Mouse (Mus musculus): Measurements from ENCODE around the gene Dmac2. TPM values are rescaled to one million over a fixed set of nuclear protein-coding genes. Genes with fewer than 3 reads are reported as not detected.
A peak's percentile ranks its signal among the peaks of the same experiment; 100 is the strongest.

Dmac2 gene
- total RNA-seq, 2 experiments from 2014 or later: 55.2 to 59.1 TPM

DNA sequence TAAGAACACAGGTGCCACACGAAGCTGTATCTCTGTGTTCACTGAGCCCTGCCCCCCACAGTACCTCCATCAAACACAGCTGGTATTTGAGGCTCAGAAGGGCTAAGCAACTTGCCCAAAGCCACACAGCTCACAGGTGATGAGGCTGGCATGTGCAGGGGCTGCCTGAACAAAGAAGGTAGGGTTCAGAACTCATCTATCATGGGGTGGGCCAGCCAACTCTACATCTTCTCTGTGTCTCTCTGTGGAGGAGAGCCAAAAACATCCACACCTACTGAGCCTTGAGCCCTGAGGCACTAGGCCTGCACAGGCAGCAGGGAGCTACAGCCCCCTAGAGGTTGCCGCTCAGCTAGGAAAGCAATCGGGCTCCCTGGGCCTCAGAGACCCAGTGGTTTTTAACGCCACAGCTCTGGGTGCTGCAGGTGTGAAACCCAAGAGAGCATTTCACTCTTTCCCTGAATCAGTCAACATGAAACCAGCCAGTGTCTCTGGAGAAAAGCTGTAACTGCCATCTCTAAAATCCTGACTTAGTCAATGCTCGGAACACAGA, 28.4 kb downstream of the Dmac2 start:
- intact Hi-C loops (cut with DNase I): loop anchor here (2.0 kb wide), 1 partner anchor 19 kb away; no protein-coding TSS in a partner anchor
- DNase-seq: no peak

DNA sequence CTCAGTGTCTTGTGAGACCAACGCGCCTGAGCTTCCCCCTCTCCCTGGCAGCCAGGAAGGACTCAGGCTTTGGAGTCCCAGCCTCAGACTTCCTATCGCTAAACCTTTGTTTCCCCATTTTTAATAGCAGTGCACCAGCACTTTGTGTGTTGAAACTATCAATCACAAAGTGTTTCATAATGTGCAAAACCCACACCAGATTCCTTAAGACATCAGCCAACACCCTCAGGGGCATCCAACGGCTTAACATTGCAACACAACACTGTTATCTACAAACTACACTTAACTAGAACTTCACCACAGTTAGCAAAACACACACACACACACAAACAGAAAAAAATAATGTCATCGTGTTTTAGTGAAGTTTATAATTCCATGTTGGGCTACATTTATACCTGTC, 30.6 kb downstream of the Dmac2 start:
- intact Hi-C loops (cut with DNase I): loop anchor here (2.0 to 10.0 kb wide), 2 partner anchors 21 to 575 kb away; partner anchors contain the start of genes Grik5 and Zfp574
- no peak for DNase-seq

DNA sequence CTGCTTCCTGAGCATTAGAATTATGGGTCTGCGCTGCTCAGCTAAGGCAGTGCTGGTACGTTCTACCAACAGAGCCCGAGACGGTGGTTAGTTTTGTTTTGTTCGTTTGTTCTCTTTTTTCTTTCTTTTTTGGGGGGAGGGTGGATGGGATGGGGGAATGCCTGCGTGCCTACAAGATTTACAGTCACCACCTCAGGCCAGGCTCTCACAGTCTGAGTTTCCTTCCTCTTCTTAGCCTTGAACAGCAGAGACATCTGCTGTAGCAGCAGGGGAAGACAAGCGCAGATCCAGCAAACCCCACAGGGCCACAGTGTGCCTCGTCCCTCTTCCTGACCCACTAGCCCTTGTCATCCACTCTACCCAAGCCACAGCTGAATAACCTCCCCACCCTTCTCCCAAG, 32.1 kb downstream of the Dmac2 start:
- DNase-seq: no peak
- intact Hi-C loops (cut with DNase I): loop anchor here (10.0 kb wide), 1 partner anchor 576 kb away; the partner anchor contains the start of genes Grik5 and Zfp574

DNA sequence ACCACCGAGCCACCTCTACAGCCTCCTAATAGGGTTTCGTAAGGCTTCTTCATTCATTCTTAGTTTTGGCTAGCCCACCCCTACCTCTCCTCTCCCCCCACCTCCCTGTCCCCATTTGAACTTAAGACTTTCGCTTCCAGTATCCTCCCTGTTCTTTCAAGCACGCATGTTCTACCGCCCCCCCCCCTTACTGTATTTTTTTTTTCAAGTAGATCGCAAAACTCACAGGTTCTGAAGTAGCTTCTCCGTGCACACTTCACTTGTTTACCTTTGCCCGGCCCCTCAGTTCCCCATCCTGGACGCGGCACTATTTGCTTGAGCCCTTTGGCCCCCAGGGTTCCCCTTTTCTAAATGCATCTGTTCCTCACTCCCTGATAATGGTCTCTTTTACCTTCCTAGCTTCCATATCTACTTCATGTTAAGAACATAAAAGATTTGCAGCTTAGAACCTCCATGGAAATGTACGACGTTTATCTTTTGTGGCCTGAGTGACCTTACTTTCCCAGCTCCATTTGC, 33.1 kb downstream of the Dmac2 start:
- no peak for DNase-seq
- intact Hi-C loops (cut with DNase I): loop anchor here (10.0 kb wide), 1 partner anchor 578 kb away; the partner anchor contains the start of genes Grik5 and Zfp574

DNA sequence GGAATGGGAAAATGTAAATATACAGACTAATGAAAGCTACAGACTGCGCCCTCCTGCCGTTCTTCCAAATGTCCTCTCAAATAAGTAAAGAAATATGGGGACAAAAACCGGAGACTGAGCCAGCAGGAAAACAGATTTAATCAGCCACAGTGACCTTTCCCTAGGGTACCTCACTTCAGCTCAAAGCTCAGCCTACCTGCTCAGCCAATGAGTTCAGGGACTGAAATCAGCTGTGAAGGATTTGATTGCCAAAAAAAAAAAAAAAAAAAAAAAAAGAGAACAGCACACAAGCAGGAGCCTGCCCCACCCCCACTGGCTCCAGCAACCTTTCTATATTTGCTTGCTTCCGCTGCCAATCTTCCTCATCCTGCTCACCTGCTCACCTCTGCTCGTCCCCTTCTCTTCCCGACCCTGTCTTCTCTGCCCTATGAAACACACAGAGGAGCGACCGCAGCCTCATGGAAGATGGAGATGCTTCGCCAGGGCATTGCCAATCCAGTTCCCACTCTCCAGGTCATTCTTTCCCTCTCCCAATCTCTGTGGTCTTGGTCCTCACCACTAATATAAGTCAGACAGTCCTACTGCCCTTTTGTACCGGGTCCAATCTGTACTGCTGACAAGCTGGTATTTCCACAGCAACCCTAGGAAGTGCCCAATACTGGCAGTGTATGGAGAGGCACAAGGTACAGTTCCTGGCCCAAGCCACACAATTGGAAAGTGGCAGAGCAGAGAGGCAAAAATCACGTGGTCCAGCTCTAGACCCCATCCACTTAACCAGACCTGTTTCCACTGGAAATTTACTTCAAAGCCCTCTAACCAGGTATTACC, 36.6 kb downstream of the Dmac2 start:
- intact Hi-C loops (cut with DNase I): loop anchor here (10.0 kb wide), 1 partner anchor 581 kb away; the partner anchor contains the start of genes Grik5 and Zfp574
- no peak for DNase-seq

DNA sequence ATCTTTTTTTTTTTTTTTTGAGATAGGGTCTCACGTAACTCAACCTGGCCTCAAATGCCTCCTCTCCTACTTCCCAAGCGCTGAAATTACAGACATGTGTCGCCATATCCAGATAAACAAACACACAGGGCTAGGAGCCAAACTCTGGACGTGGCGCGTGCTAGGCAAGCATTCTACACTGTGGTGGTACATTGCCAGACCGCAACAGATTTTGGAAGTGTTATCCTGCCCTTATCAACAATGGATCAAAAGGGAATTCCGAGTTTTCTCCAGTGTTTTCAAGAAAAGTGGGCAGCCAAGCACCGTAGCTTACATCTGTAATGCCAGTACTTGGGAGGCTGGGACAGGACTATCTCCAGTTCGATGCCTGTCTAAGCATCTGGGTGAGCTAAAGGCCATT, 38.6 kb downstream of the Dmac2 start:
- DNase-seq: no peak
- intact Hi-C loops (cut with DNase I): loop anchor here (2.0 to 10.0 kb wide), 2 partner anchors 37 to 583 kb away; partner anchors contain the start of genes Grik5 and Zfp574

DNA sequence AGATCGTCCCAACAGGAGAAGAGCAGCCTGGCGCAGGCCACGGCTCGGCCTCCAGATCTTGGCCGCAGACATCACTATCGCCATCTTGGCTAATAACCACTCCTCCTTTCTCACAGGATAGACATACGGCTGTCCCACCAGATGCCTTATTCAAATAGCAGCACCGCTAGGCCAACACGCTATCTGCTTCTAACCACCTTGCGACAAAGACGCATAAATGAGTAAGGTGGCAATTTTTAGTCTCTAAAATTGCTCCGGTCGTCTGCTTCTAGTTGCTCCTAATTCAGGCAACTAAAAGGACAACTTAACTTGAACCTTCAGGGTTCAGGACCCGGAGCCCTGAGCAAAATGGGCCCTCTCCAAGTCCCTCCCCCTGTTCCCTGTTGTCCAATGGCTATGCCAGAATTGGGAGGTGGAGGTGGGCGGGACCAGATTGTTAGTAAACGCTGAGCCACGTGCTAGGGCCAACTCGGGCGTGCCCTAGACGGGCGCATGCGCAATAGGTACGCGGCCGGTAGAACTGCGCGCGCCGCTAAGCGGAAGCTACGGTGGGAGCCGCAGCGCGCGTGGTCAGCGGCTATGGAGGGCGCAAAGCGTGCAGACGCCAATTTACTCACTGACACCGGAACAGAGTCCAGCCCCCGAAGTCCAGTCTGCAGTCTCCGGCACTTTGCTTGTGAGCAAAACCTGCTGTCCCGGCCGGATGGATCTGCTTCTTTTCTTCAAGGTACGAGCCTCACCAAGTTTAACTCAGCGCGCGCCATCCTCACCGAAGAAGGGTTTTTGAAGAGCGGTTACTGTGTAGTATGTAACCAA, 39.7 kb downstream of the Dmac2 start, which contains the start of the genes Bckdha and Exosc5:
Gene Bckdha, minus strand, starts transcription at position 325 of the 816 bp plus-strand sequence.
Gene Exosc5, plus strand, starts transcription at position 508 of the 816 bp plus-strand sequence.
- intact Hi-C loops (cut with DNase I): loop anchor here (2.0 to 10.0 kb wide), 2 partner anchors 38 to 584 kb away; partner anchors contain the start of genes Grik5 and Zfp574
- DNase-seq: peak; percentile 98 to 99

DNA sequence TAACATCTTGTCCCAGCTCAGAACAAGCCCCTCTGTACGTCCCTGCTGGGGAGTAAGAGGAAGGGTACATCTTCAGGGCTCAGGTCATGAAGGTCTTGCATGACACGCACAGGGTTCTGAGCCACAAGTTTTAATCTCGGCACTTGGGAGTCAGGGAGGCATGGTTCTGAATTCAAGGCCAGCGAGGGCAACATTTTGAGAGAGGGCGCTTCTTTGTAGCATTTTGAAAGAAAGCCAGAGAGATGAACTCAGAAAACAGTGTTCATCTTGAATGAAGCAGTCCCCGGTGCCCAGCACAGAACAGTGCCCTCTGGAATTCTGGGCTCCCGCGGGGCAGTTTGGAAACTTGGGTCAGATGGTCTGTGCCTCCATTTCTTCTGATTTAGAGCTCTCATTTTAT, 47.2 kb downstream of the Dmac2 start:
- no peak for DNase-seq
- intact Hi-C loops (cut with DNase I): no loop called here

DNA sequence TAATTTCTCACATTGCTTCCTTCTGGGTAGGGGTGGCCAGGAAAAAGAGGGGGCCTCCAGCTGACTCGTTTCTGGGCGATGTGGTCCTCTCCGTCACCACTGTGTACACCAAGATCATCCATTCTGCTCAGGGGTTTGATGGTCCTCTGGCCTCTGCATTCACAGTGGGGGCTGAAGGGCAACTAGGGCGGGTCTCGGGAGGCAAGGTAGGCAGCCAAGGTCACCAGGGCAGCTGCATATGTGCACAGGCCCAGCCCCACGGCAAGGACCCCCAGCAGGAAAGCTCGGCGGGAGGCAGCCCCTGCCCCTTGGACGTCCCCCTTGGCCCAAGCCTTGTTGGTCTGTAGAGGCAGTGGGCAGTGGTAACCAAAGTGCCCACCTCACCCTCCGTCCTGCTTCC, 49.9 kb downstream of the Dmac2 start:
- intact Hi-C loops (cut with DNase I): no loop called here
- no peak for DNase-seq

DNA sequence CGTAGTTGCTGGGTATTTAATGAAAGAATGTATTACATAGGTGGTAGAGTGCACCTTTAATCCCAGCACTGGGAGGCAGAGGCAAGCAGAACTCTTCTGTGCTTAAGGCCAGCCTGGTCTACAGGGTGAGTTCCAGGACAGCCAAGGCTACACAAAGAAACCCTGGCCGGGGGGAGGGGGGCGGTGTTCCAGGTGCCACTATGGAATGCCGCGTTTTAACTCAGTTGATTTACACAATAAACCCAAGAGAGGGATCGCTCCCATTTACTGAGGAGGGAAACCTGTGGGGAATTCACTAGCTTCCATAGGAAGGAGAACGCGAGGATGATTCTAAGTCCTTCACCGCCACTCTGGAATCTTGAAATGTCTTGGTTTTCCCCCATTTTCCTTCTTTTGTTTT, 50.4 kb downstream of the Dmac2 start:
- no peak for DNase-seq
- intact Hi-C loops (cut with DNase I): no loop called here

DNA sequence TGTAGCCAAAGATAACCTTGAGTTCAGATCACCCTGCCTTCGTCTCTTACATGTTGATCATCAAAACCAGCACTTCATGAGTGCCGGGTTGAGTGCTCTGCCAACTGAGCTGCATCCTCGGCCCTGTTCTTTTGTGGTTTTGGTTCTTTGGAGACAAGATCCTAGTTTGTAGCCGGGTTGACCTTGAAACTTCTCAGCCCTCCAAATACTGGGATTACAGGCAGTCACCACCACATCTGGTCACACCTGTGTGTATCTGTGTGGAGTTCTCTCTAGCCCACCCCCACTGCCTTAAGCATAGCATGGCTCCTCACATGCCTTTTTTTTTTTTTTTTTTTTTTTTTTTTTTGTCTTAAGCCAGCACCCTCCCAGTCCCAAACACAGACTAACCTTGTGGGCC, 50.9 kb downstream of the Dmac2 start:
- intact Hi-C loops (cut with DNase I): no loop called here
- no peak for DNase-seq

DNA sequence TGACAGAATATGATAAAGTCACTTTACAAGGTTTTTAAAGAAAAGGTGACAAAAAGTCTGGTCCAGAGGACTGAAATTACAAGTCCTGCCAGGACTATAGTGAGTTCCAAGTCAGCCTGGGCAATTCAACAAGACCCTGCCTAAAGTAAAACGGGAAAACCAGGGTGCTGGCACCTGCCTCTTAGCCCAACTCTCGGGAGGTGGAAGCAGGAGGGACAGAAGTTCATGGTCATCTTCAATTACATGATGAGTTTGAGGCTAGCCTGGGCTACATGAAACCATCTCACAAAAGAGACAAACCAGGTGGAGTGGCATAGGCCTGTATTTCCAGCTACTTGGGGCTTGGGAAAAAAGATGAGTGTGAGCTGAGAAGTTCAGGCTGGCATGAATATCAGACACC, 52.5 kb downstream of the Dmac2 start:
- intact Hi-C loops (cut with DNase I): no loop called here

DNA sequence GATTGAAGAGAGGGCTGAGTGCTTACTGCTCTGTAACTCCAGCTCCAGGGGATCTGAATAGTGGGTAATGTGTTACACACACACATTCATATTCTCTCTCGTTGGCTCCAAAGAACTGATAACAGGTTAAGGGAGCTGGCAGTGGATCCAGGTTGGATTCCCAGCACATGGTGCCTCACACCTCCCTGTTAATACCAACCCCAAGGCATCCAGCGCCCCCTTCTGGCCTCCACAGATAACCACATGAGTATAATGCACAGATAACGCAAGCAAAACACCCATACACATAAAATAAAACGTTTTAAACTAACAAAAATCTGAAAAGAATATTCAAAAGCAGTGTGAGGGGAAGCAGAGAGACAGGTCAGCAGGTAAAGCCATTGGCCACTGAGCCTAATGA, 53.2 kb downstream of the Dmac2 start:
- DNase-seq: no peak

More for the DNA sequence above, 52.5 kb downstream of the Dmac2 start:
- DNase-seq: no peak

DNA sequence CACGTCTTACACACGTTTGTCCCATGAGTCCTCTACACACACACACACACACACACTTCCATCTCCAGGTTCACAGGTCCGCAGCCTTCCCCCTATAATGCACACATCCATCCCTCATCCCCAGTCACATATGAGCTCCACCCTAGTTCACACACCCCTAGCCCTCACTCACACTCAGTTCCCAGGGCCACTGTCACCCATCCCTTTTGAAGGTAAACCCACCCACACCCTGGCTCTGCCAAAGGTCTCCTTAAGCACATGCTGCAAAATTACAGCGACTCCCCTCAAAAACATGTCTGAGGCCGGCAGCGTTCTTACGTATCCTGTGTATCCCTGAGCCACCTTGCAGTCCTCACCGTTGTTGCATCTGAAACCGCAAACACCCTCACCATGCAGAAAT, 55.1 kb downstream of the Dmac2 start:
- intact Hi-C loops (cut with DNase I): no loop called here
- DNase-seq: no peak

More for the DNA sequence above, 53.2 kb downstream of the Dmac2 start:
- intact Hi-C loops (cut with DNase I): no loop called here

DNA sequence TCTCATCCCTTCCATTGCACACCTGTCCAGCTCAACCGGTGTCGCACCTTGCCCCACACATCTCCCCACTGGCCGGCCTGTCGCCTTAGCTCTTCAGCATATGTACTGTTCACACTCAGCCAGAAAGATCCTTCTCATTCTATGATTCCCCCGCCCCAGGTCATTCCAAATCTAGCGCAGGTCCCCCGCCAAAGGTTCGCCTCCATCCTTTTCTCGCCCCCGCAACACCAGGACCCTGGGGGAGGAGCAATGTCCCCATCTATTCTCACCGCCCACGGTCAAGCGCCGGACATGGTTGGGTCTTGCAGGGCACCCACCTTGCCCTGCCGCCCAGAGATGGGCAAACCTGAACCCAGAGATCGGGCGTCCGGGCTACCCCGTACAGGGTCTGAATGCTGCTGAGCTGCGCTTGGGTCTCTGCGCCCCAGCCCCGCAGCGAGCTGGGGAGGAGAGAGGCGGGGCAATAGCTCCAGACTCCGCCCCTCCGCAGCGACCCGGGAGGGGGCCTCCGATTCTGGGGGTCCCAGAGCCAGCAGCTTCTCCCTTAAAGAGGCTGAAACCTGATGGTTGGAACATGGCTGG, 55.6 kb downstream of the Dmac2 start, which contains the start of gene Tmem91:
Gene Tmem91, minus strand, starts transcription at position 448 of the 582 bp plus-strand sequence.
- intact Hi-C loops (cut with DNase I): no loop called here
- DNase-seq: no peak

Other genes starting within 250 kb of the Dmac2 start
- gene Cnfn, start 249.7 kb upstream of the Dmac2 start, total RNA-seq (2021): not detected
- 10 to 100 TPM; 53.3 to 57.8 TPM for gene Lipe, start 220.7 kb upstream of the Dmac2 start, total RNA-seq (2021)
- not detected for gene Cxcl17, start 206.5 kb upstream of the Dmac2 start, total RNA-seq (2021)
- gene Ceacam1, start 141.8 kb upstream of the Dmac2 start, total RNA-seq (2021): 10 to 100 TPM; 12.0 to 15.8 TPM
- gene Ceacam2, start 79.6 kb upstream of the Dmac2 start, total RNA-seq (2021): 1 to 10 TPM; 1.4 to 2.1 TPM
- under 1 TPM; 0.30 to 0.56 TPM for gene Erich4, start 3.5 kb upstream of the Dmac2 start, total RNA-seq (2021)
- gene B3gnt8, start 7.2 kb downstream of the Dmac2 start, total RNA-seq (2021): 1 to 10 TPM; 2.6 to 4.6 TPM
- 100 to 1,000 TPM; 237 to 254 TPM for gene Bckdha, start 39.6 kb downstream of the Dmac2 start, total RNA-seq (2021)
- 10 to 100 TPM; 16.0 to 18.9 TPM for gene Exosc5, start 39.8 kb downstream of the Dmac2 start, total RNA-seq (2021)
- gene Tmem91, start 55.8 kb downstream of the Dmac2 start, total RNA-seq (2021): not detected
- gene B9d2, start 61.4 kb downstream of the Dmac2 start, total RNA-seq (2021): 10 to 100 TPM; 10.2 to 10.8 TPM
- 10 to 100 TPM; 23.8 to 27.0 TPM for gene Tgfb1, start 67.6 kb downstream of the Dmac2 start, total RNA-seq (2021)
- 10 to 100 TPM; 55.0 to 55.8 TPM for gene Ccdc97, start 99.7 kb downstream of the Dmac2 start, total RNA-seq (2021)
- 10 to 100 TPM; 78.4 to 82.7 TPM for gene Hnrnpul1, start 135.3 kb downstream of the Dmac2 start, total RNA-seq (2021)
- gene Axl, start 169.3 kb downstream of the Dmac2 start, total RNA-seq (2021): 10 to 100 TPM; 81.0 to 94.8 TPM
- 10 to 100 TPM in 1 of 2 experiments, 1 to 10 TPM in 1; 4.4 to 10.1 TPM for gene Cyp2s1, start 197.5 kb downstream of the Dmac2 start, total RNA-seq (2021)

Measured in heart, postnatal 36 days (tissue).